8 mouse cellular contexts compared by ENCODE assay signal in the genomic region with DNA sequence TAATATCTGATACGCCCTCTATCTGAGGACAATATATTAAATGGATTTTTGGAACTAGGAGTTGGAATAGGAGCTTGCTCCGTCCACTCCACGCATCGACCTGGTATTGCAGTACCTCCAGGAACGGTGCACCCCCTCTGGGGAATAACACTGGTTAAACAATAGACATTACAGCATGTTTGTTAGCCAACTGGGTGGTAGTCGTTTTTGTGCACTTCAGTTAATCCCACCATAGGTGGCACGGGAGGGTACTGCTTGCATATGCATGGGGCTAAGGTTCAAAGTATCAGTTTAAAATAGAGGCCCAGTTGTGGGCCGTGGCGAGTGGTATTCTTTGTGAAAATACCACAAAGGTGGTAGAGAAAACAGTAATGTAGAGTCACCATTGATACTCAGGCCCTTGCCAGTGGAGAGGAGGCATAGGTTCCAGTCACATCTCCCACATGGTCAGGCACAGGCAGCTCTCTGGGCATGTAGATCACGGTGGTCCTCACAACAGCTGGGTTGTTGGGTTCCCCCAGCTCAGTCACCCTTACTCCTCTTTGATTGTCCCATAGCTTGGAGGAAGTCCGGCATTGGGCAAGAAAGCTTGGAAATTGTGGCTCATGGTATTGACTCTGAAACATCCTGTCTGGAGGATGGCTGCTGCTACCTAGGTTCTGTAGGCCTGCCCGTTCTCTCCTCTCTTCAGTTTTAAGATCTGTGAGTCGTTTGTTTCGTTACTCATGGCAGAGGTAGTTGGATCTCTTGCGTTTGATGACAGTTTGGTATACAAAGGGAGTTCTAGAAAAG. TPM values are rescaled to one million over a fixed set of nuclear protein-coding genes. Genes with fewer than 3 reads are reported as not detected.
DNase-seq lines count a peak whose midpoint lies in the region; ATAC-seq and TF ChIP-seq lines count a peak whose summit lies in the region.

No protein-coding gene starts in this region.

- no peak; the same call in 1 of the 2 replicates for TF ChIP-seq CTCF in hindbrain, postnatal 0 days (IDR thresholded peaks at IDR 0.05; ENCODE audit: low read depth)

- peak overlapping the region; percentile 86 for H3K27ac ChIP-seq in forebrain, embryonic 14.5 days (ENCODE audit: low read depth, low read length)
- peak overlapping the region; percentile 91 for H3K27ac ChIP-seq in hindbrain, postnatal 0 days
- peak overlapping the region; percentile 89 for H3K27ac ChIP-seq in limb, embryonic 12.5 days
- peak overlapping the region; percentile 85 for H3K27ac ChIP-seq in midbrain, embryonic 12.5 days (replicated peaks)

- H3K4me1 ChIP-seq in forebrain, embryonic 14.5 days (ENCODE audit: control insufficient read depth, insufficient read depth, low read length): peaks cover 15% of the 10 kb centered on the region
- H3K4me1 ChIP-seq in hindbrain, postnatal 0 days (ENCODE audit: insufficient read depth, low read length): peaks cover 9% of the 10 kb centered on the region
- H3K4me1 ChIP-seq in limb, embryonic 12.5 days (replicated peaks): peaks cover 23% of the 10 kb centered on the region
- peaks cover 28% of the 10 kb centered on the region for H3K4me1 ChIP-seq in midbrain, embryonic 12.5 days

- peak overlapping the region; percentile 64 for H3K9ac ChIP-seq in forebrain, embryonic 14.5 days (ENCODE audit: low read length)
- peak overlapping the region; percentile 58; the same call in 1 of the 2 replicates for H3K9ac ChIP-seq in hindbrain, postnatal 0 days (replicated peaks; ENCODE audit: low read length)
- H3K9ac ChIP-seq in limb, embryonic 12.5 days (replicated peaks): peak overlapping the region; percentile 28; the same call in 1 of the 2 replicates
- H3K9ac ChIP-seq in midbrain, embryonic 12.5 days (replicated peaks): peak overlapping the region; percentile 60; the same call in 1 of the 2 replicates

- H3K9me3 ChIP-seq in forebrain, embryonic 14.5 days (replicated peaks; ENCODE audit: control insufficient read depth, low read length): no peaks in the 10 kb centered on the region
- H3K9me3 ChIP-seq in hindbrain, postnatal 0 days (ENCODE audit: low read length): no peaks in the 10 kb centered on the region
- no peaks in the 10 kb centered on the region for H3K9me3 ChIP-seq in limb, embryonic 12.5 days
- no peaks in the 10 kb centered on the region for H3K9me3 ChIP-seq in midbrain, embryonic 12.5 days

- no peaks in the 10 kb centered on the region for H3K36me3 ChIP-seq in forebrain, embryonic 14.5 days (ENCODE audit: control insufficient read depth, insufficient read depth, low read length)
- no peaks in the 10 kb centered on the region for H3K36me3 ChIP-seq in hindbrain, postnatal 0 days (ENCODE audit: insufficient read depth, low read length)
- H3K36me3 ChIP-seq in limb, embryonic 12.5 days: peaks cover 14% of the 10 kb centered on the region; the same call in 1 of the 2 replicates
- no peaks in the 10 kb centered on the region for H3K36me3 ChIP-seq in midbrain, embryonic 12.5 days

- peak overlapping the region; percentile 37 for H3K4me3 ChIP-seq in forebrain, embryonic 14.5 days (ENCODE audit: low read depth, low read length)
- H3K4me3 ChIP-seq in hindbrain, postnatal 0 days (ENCODE audit: low read length): peak overlapping the region; percentile 40
- peak overlapping the region; percentile 43 for H3K4me3 ChIP-seq in limb, embryonic 12.5 days (replicated peaks)
- peak overlapping the region; percentile 42 for H3K4me3 ChIP-seq in midbrain, embryonic 12.5 days

- H3K4me2 ChIP-seq in forebrain, embryonic 14.5 days (ENCODE audit: low read length): peak overlapping the region; percentile 53
- H3K4me2 ChIP-seq in hindbrain, postnatal 0 days (ENCODE audit: low read depth, low read length): peak overlapping the region; percentile 64
- H3K4me2 ChIP-seq in limb, embryonic 12.5 days: peak overlapping the region; percentile 64
- peak overlapping the region; percentile 57 for H3K4me2 ChIP-seq in midbrain, embryonic 12.5 days (replicated peaks)

- peak; percentile 85 for ATAC-seq in forebrain, embryonic 14.5 days
- peak; percentile 86 for ATAC-seq in hindbrain, postnatal 0 days
- ATAC-seq in limb, embryonic 12.5 days (ENCODE audit: insufficient number of reproducible peaks, insufficient read depth, low FRiP score, low TSS enrichment, low read depth): peak; percentile 93
- peak; percentile 88 for ATAC-seq in midbrain, embryonic 12.5 days (ENCODE audit: low FRiP score, low read depth)

- 5% methylated on average over 15 of the region's 15 CpGs for WGBS in forebrain, embryonic 14.5 days
- WGBS in hindbrain, postnatal 0 days: 6% methylated on average over 15 of the region's 15 CpGs
- WGBS in limb, embryonic 12.5 days: 6% methylated on average over 15 of the region's 15 CpGs
- 6% methylated on average over 15 of the region's 15 CpGs for WGBS in midbrain, embryonic 12.5 days

- DNase-seq in layer of hippocampus, adult 11-12 months (ENCODE audit: low spot score): peak; percentile 63
- DNase-seq in layer of hippocampus, adult 9-10 months (ENCODE audit: low spot score): no peak
- DNase-seq in c-Kit-positive CD71-positive TER-119-positive erythroid progenitor cells, embryonic 14.5 days (ENCODE audit: low spot score): peak; percentile 78
- peak; percentile 89 for DNase-seq in forebrain, embryonic 14.5 days (ENCODE audit: low spot score)
- peak; percentile 80 for DNase-seq in hindbrain, postnatal 0 days (ENCODE audit: low spot score)
- DNase-seq in spleen, postnatal 36 days (ENCODE audit: low spot score in 2 of 2): peak; percentile 54 to 69

- no peaks in the 10 kb centered on the region for H3K27me3 ChIP-seq in forebrain, embryonic 14.5 days (replicated peaks; ENCODE audit: control insufficient read depth, insufficient read depth, low read length)
- H3K27me3 ChIP-seq in hindbrain, postnatal 0 days (ENCODE audit: insufficient read depth, low read length): no peaks in the 10 kb centered on the region
- H3K27me3 ChIP-seq in limb, embryonic 12.5 days: no peaks in the 10 kb centered on the region
- H3K27me3 ChIP-seq in midbrain, embryonic 12.5 days: peaks cover 16% of the 10 kb centered on the region

RNA-seq across cellular contexts. Expression of gene Pecr, which starts 28.9 kb away (rescaled TPM):
- 8.4 and 10.3 TPM in 2 replicates for polyA plus RNA-seq in forebrain, embryonic 14.5 days (2014; fragmentation: Nextera tagmentation; extraction: Ambion mirVana)
- total RNA-seq in hindbrain, postnatal 0 days (2014; rRNA removed): 1.8 and 3.8 TPM in 2 replicates
- polyA plus RNA-seq in hindbrain, postnatal 0 days (2015; fragmentation: Nextera tagmentation; extraction: Ambion mirVana): 13.5 and 14.4 TPM in 2 replicates
- 30.1 and 31.4 TPM in 2 replicates for polyA plus RNA-seq in limb, embryonic 12.5 days (2016; fragmentation: Nextera tagmentation; extraction: Ambion mirVana)
- 12.7 and 12.8 TPM in 2 replicates for polyA plus RNA-seq in midbrain, embryonic 12.5 days (2016; fragmentation: Nextera tagmentation; extraction: Ambion mirVana)

RNA-seq across cellular contexts. Expression of gene Tmem169, which starts 28.9 kb away (rescaled TPM):
- polyA plus RNA-seq in forebrain, embryonic 14.5 days (2014; fragmentation: Nextera tagmentation; extraction: Ambion mirVana): 23.2 and 28.8 TPM in 2 replicates
- 25.3 and 37.2 TPM in 2 replicates for total RNA-seq in hindbrain, postnatal 0 days (2014; rRNA removed)
- 32.7 and 37.0 TPM in 2 replicates for polyA plus RNA-seq in hindbrain, postnatal 0 days (2015; fragmentation: Nextera tagmentation; extraction: Ambion mirVana)
- polyA plus RNA-seq in limb, embryonic 12.5 days (2016; fragmentation: Nextera tagmentation; extraction: Ambion mirVana): 5.5 and 6.3 TPM in 2 replicates
- polyA plus RNA-seq in midbrain, embryonic 12.5 days (2016; fragmentation: Nextera tagmentation; extraction: Ambion mirVana): 23.2 and 25.4 TPM in 2 replicates

RNA-seq across cellular contexts. Expression of gene Mreg, which starts 43.2 kb away (rescaled TPM):
- polyA plus RNA-seq in forebrain, embryonic 14.5 days (2014; fragmentation: Nextera tagmentation; extraction: Ambion mirVana): 1.2 and 1.6 TPM in 2 replicates
- total RNA-seq in hindbrain, postnatal 0 days (2014; rRNA removed): 2.1 and 2.7 TPM in 2 replicates
- 3.9 and 4.4 TPM in 2 replicates for polyA plus RNA-seq in hindbrain, postnatal 0 days (2015; fragmentation: Nextera tagmentation; extraction: Ambion mirVana)
- 2.4 and 2.8 TPM in 2 replicates for polyA plus RNA-seq in limb, embryonic 12.5 days (2016; fragmentation: Nextera tagmentation; extraction: Ambion mirVana)
- 3.0 and 3.1 TPM in 2 replicates for polyA plus RNA-seq in midbrain, embryonic 12.5 days (2016; fragmentation: Nextera tagmentation; extraction: Ambion mirVana)

RNA-seq across cellular contexts. Expression of gene Xrcc5, which starts 52.0 kb away (rescaled TPM):
- polyA plus RNA-seq in forebrain, embryonic 14.5 days (2014; fragmentation: Nextera tagmentation; extraction: Ambion mirVana): 29.7 and 33.4 TPM in 2 replicates
- total RNA-seq in hindbrain, postnatal 0 days (2014; rRNA removed): 7.7 and 9.0 TPM in 2 replicates
- polyA plus RNA-seq in hindbrain, postnatal 0 days (2015; fragmentation: Nextera tagmentation; extraction: Ambion mirVana): 15.7 and 16.2 TPM in 2 replicates
- polyA plus RNA-seq in limb, embryonic 12.5 days (2016; fragmentation: Nextera tagmentation; extraction: Ambion mirVana): 66.1 and 68.2 TPM in 2 replicates
- 39.9 and 42.3 TPM in 2 replicates for polyA plus RNA-seq in midbrain, embryonic 12.5 days (2016; fragmentation: Nextera tagmentation; extraction: Ambion mirVana)
